Mouse (Mus musculus) forebrain, postnatal 0 days (tissue): ENCODE results near the gene Tmem255b. TPM values are rescaled to one million over a fixed set of nuclear protein-coding genes. Genes with fewer than 3 reads are reported as not detected.

Experiments used
- ATAC-seq: fragments of 200-750 bp; cut with Nextera tagmentation; 2 replicates; pipeline ENCODE4 v1.8.0; 2017; ENCODE audit warnings: mild to moderate bottlenecking, moderate library complexity
- DNase-seq: peaks from one replicate; pipeline ENCODE4 v3.0.0-alpha.2; 2015
- H3K27ac ChIP-seq: fragments of 300-500 bp; sonication (generic); 2 replicates; pipeline ENCODE4 v1.5.1; 2014; ENCODE audit warnings: low read depth, mild to moderate bottlenecking, antibody characterized with exemption, low read length, moderate library complexity, mixed read lengths
- H3K27me3 ChIP-seq: fragments of 300-500 bp; sonication (generic); 2 replicates; pipeline ENCODE4 v1.6.1; 2014; ENCODE audit warnings: mild to moderate bottlenecking, low read length, mixed read lengths; ENCODE audit not compliant: insufficient read depth
- H3K36me3 ChIP-seq: fragments of 300-500 bp; sonication (generic); 2 replicates; pipeline ENCODE4 v1.6.1; 2014; ENCODE audit warnings: mild to moderate bottlenecking, moderate library complexity; ENCODE audit not compliant: insufficient read depth
- H3K4me1 ChIP-seq: fragments of 300-500 bp; sonication (generic); 2 replicates; pipeline ENCODE4 v1.6.1; 2014; ENCODE audit warnings: antibody characterized with exemption; ENCODE audit not compliant: insufficient read depth
- H3K4me2 ChIP-seq: fragments of 300-500 bp; sonication (generic); 2 replicates; pipeline ENCODE4 v1.6.1; 2014; ENCODE audit warnings: low read depth, mild to moderate bottlenecking, moderate library complexity
- H3K4me3 ChIP-seq: fragments of 300-500 bp; sonication (generic); 2 replicates; pipeline ENCODE4 v1.5.1; 2014; ENCODE audit warnings: low read depth, low read length, mixed read lengths
- H3K9ac ChIP-seq: fragments of 300-500 bp; sonication (generic); 2 replicates; pipeline ENCODE4 v1.6.1; 2014; ENCODE audit warnings: mild to moderate bottlenecking
- H3K9me3 ChIP-seq: fragments of 300-500 bp; sonication (generic); 2 replicates; pipeline ENCODE4 v1.6.1; 2016; ENCODE audit warnings: low read length
- CTCF ChIP-seq: sonication (generic); IDR thresholded peaks from 2 replicates; pipeline ENCODE4 v1.5.1; 2016; ENCODE audit warnings: antibody characterized with exemption, control low read depth, low read depth
- WGBS: fragments of 180-500 bp; shearing (Covaris S2); extraction: QIAGEN DNeasy Blood & Tissue Kit; methylation state at CpG from one replicate; pipeline ENCODE4 v1.1.7; 2014; 5-methylcytosine and 5-hydroxymethylcytosine counted together
- polyA plus RNA-seq: library from polyadenylated mRNA; unstranded; fragments of >200 nt; fragmentation: Nextera tagmentation; extraction: Ambion mirVana; gene quantifications from 2 replicates; pipeline ENCODE4 v1.2.1, GENCODE M21; 2015
- total RNA-seq: library from RNA; depleted of rRNA; stranded (reverse); fragments of >200 nt; gene quantifications from 2 replicates; pipeline ENCODE4 v1.2.3, GENCODE M21; 2014; rRNA removed

The Tmem255b gene
- total and polyA plus RNA-seq, 2 experiments from 2014 or later, result 1.0 to 1.6 TPM

GRCm38 (mm10) chr8:13513556-13514370 lies 78.8 kb downstream of the Tmem255b start:
- Histone ChIP-seq H3K27me3 (no peaks in the 10 kb centered on the region), H3K4me1 (no peaks in the 10 kb centered on the region), H3K27ac (no peak overlapping the region), H3K9me3 (no peaks in the 10 kb centered on the region), H3K4me3 (no peak overlapping the region), H3K9ac (no peak overlapping the region), H3K36me3 (no peaks in the 10 kb centered on the region), H3K4me2 (no peak overlapping the region)
- no peak for DNase-seq
- TF ChIP-seq CTCF, result no peak
- ATAC-seq, result no peak
- 71% methylated on average over 5 of the region's 5 CpGs for WGBS

GRCm38 (mm10) chr8:13516011-13516442 lies 81.0 kb downstream of the Tmem255b start:
- Histone ChIP-seq H3K9ac (no peak overlapping the region), H3K27me3 (no peaks in the 10 kb centered on the region), H3K36me3 (no peaks in the 10 kb centered on the region), H3K4me2 (no peak overlapping the region), H3K27ac (no peak overlapping the region), H3K9me3 (no peaks in the 10 kb centered on the region), H3K4me1 (no peaks in the 10 kb centered on the region), H3K4me3 (no peak overlapping the region)
- ATAC-seq, result no peak
- no peak for TF ChIP-seq CTCF
- no peak for DNase-seq
- WGBS, result 46% methylated on average over 7 of the region's 7 CpGs

GRCm38 (mm10) chr8:13516728-13517127 lies 81.7 kb downstream of the Tmem255b start:
- no peak overlapping the region for H3K9ac ChIP-seq
- H3K4me1 ChIP-seq, result no peaks in the 10 kb centered on the region
- TF ChIP-seq CTCF, result no peak
- no peak overlapping the region for H3K27ac ChIP-seq
- H3K27me3 ChIP-seq, result no peaks in the 10 kb centered on the region
- H3K4me3 ChIP-seq, result no peak overlapping the region
- 84% methylated on average over 5 of the region's 5 CpGs for WGBS
- no peak overlapping the region for H3K4me2 ChIP-seq
- DNase-seq (no peak), ATAC-seq (no peak)
- H3K36me3 ChIP-seq, result no peaks in the 10 kb centered on the region
- H3K9me3 ChIP-seq, result no peaks in the 10 kb centered on the region

- 87% methylated on average over 6 of the region's 6 CpGs for WGBS
- Histone ChIP-seq H3K9ac (no peak overlapping the region), H3K4me2 (no peak overlapping the region), H3K36me3 (no peaks in the 10 kb centered on the region), H3K9me3 (no peaks in the 10 kb centered on the region), H3K27ac (no peak overlapping the region), H3K27me3 (no peaks in the 10 kb centered on the region), H3K4me1 (no peaks in the 10 kb centered on the region), H3K4me3 (no peak overlapping the region)
- DNase-seq (no peak), ATAC-seq (no peak)
- no peak for TF ChIP-seq CTCF
These were observed 82.3 kb downstream of the Tmem255b start for GRCm38 (mm10) chr8:13517284-13517781.

Other genes starting within 250 kb of the Tmem255b start
- 10.8 and 13.2 TPM in 2 replicates for gene Grtp1, start 234.6 kb upstream of the Tmem255b start, total RNA-seq
- 17.2 and 22.7 TPM in 2 replicates for gene Grtp1, start 234.6 kb upstream of the Tmem255b start, polyA plus RNA-seq
- 0.67 and 1.2 TPM in 2 replicates for gene Adprhl1, start 181.0 kb upstream of the Tmem255b start, total RNA-seq
- not detected in 2 replicates for gene Adprhl1, start 181.0 kb upstream of the Tmem255b start, polyA plus RNA-seq
- gene Dcun1d2, start 147.1 kb upstream of the Tmem255b start, total RNA-seq, result 33.7 and 34.3 TPM in 2 replicates
- 24.2 and 27.2 TPM in 2 replicates for gene Dcun1d2, start 147.1 kb upstream of the Tmem255b start, polyA plus RNA-seq
- gene Tmco3, start 147.0 kb upstream of the Tmem255b start, total RNA-seq, result 21.1 and 24.9 TPM in 2 replicates
- 13.9 and 25.9 TPM in 2 replicates for gene Tmco3, start 147.0 kb upstream of the Tmem255b start, polyA plus RNA-seq
- gene Tfdp1, start 96.4 kb upstream of the Tmem255b start, total RNA-seq, result 80.4 and 81.5 TPM in 2 replicates
- 80.8 and 96.8 TPM in 2 replicates for gene Tfdp1, start 96.4 kb upstream of the Tmem255b start, polyA plus RNA-seq
- gene Atp4b, start 38.4 kb upstream of the Tmem255b start, total RNA-seq, result not detected in 2 replicates
- not detected in 2 replicates for gene Atp4b, start 38.4 kb upstream of the Tmem255b start, polyA plus RNA-seq
- 0.14 TPM in 1 of 2 replicates, not detected in the other for gene Grk1, start 30.1 kb upstream of the Tmem255b start, total RNA-seq
- 0.02 TPM in 1 of 2 replicates, not detected in the other for gene Grk1, start 30.1 kb upstream of the Tmem255b start, polyA plus RNA-seq
- gene Gas6, start 59.3 kb downstream of the Tmem255b start, total RNA-seq, result 64.2 and 65.7 TPM in 2 replicates
- gene Gas6, start 59.3 kb downstream of the Tmem255b start, polyA plus RNA-seq, result 48.7 and 57.0 TPM in 2 replicates
- gene 1700029H14Rik, start 127.3 kb downstream of the Tmem255b start, total RNA-seq, result 0.14 and 0.31 TPM in 2 replicates
- not detected in 2 replicates for gene 1700029H14Rik, start 127.3 kb downstream of the Tmem255b start, polyA plus RNA-seq
- gene Rasa3, start 242.4 kb downstream of the Tmem255b start, total RNA-seq, result 49.7 and 51.3 TPM in 2 replicates
- 16.6 and 24.3 TPM in 2 replicates for gene Rasa3, start 242.4 kb downstream of the Tmem255b start, polyA plus RNA-seq